Mouse (Mus musculus) CD4-positive, CD25-positive, alpha-beta regulatory T cell, adult 4 months (primary cell): ENCODE results near the gene Neurl4. TPM values are rescaled to one million over a fixed set of nuclear protein-coding genes. Genes with fewer than 3 reads are reported as not detected.

Experiments used
- ATAC-seq: one replicate; pipeline ENCODE4 v1.8.0; 2017
- polyA plus RNA-seq, 2 experiments: library from polyadenylated mRNA; unstranded; fragments of 100-300 nt; shearing (Covaris generic); gene quantifications; one replicate each; pipeline ENCODE4 v1.2.1; 2017

The Neurl4 gene
- polyA plus RNA-seq, 2 experiments from 2014 or later: 8.3 to 9.1 TPM

GRCm38 (mm10) chr11:69881787-69882670 is 18.8 kb upstream of the Neurl4 start:
- no peak for ATAC-seq

GRCm38 (mm10) chr11:69883066-69883465 is 17.8 kb upstream of the Neurl4 start:
- no peak for ATAC-seq

- ATAC-seq: no peak
Measured at GRCm38 (mm10) chr11:69883527-69884151, 17.2 kb upstream of the Neurl4 start.

- no peak for ATAC-seq
Measured at GRCm38 (mm10) chr11:69884240-69884639, 16.6 kb upstream of the Neurl4 start.

GRCm38 (mm10) chr11:69884663-69885062 is 16.2 kb upstream of the Neurl4 start:
- ATAC-seq: no peak

- no peak for ATAC-seq
Measured at GRCm38 (mm10) chr11:69886907-69887635, 13.8 kb upstream of the Neurl4 start.

- ATAC-seq: no peak
Measured at GRCm38 (mm10) chr11:69891482-69891881, 9.4 kb upstream of the Neurl4 start.

- peak; percentile 97 for ATAC-seq
Measured at GRCm38 (mm10) chr11:69894671-69895070, 6.2 kb upstream of the Neurl4 start.

- ATAC-seq: peak; percentile 52
Measured at GRCm38 (mm10) chr11:69895291-69895690, 5.6 kb upstream of the Neurl4 start, which contains the start of gene Acap1. TSS of gene Acap1 (minus strand) at chr11:69895539.

- no peak for ATAC-seq
Measured at GRCm38 (mm10) chr11:69899870-69900269, 1.0 kb upstream of the Neurl4 start.

GRCm38 (mm10) chr11:69901406-69901846 is 554 bp downstream of the Neurl4 start:
- peak; percentile 53 for ATAC-seq

GRCm38 (mm10) chr11:69901993-69902392 is 1.1 kb downstream of the Neurl4 start:
- no peak for ATAC-seq

GRCm38 (mm10) chr11:69902972-69903371 is 2.1 kb downstream of the Neurl4 start:
- no peak for ATAC-seq

GRCm38 (mm10) chr11:69904311-69904710 is 3.4 kb downstream of the Neurl4 start:
- no peak for ATAC-seq

GRCm38 (mm10) chr11:69908645-69909044 is 7.8 kb downstream of the Neurl4 start:
- no peak for ATAC-seq

- no peak for ATAC-seq
Measured at GRCm38 (mm10) chr11:69909174-69909573, 8.3 kb downstream of the Neurl4 start.

- no peak for ATAC-seq
Measured at GRCm38 (mm10) chr11:69910177-69910576, 9.3 kb downstream of the Neurl4 start.

- ATAC-seq: no peak
Measured at GRCm38 (mm10) chr11:69910781-69911560, 10.1 kb downstream of the Neurl4 start.

GRCm38 (mm10) chr11:69911701-69912100 is 10.8 kb downstream of the Neurl4 start:
- no peak for ATAC-seq

GRCm38 (mm10) chr11:69912716-69913530 is 12.1 kb downstream of the Neurl4 start:
- no peak for ATAC-seq
